Mouse (Mus musculus): ENCODE results near the gene Wdr86. TPM values are rescaled to one million over a fixed set of nuclear protein-coding genes. Genes with fewer than 3 reads are reported as not detected.
"Not testable (repeated sequence)": the region's sequence is repeated elsewhere in the genome, so short reads cannot be mapped to it uniquely, and the experiment has no call there.

Gene Wdr86
- polyA plus RNA-seq, 1 experiment from 2014 or later: not detected

- ChIA-PET CTCF (interaction anchor here (1.0 kb wide), 1 partner anchor 15 kb away, joined by 3 read pairs; no protein-coding TSS in a partner anchor), POLR2A (no interaction called here)
- TF ChIP-seq CTCF (IDR thresholded peaks at IDR 0.05): no peak
- ATAC-seq (no peak), DNase-seq (ENCODE audit: low read depth, low spot score) (no peak)
- no peaks in the 10 kb centered on the region for H3K27me3 ChIP-seq
- in situ Hi-C loops (cut with MboI; ENCODE audit: low pct_unique_long_range_greater_than_20kb): no loop called here
These were observed 12.5 kb downstream of the Wdr86 start for GRCm38 (mm10) chr5:24718076-24718475.

- no peaks in the 10 kb centered on the region for H3K27me3 ChIP-seq
- POLR2A ChIA-PET: interaction anchor here (0.6 kb wide), 1 partner anchor 66 kb away, joined by 3 read pairs; no protein-coding TSS in a partner anchor
These were observed 16.5 kb downstream of the Wdr86 start for GRCm38 (mm10) chr5:24713987-24714386.

GRCm38 (mm10) chr5:24713199-24713598, 17.3 kb downstream of the Wdr86 start:
- TF ChIP-seq CTCF (IDR thresholded peaks at IDR 0.05): no peak
- CTCF ChIA-PET: interaction anchor here (1.0 kb wide), 1 partner anchor 26 kb away, joined by 4 read pairs; no protein-coding TSS in a partner anchor
- DNase-seq (ENCODE audit: low read depth, low spot score): no peak

More at GRCm38 (mm10) chr5:24713987-24714386, 16.5 kb downstream of the Wdr86 start:
- no peak for ATAC-seq
- TF ChIP-seq CTCF (IDR thresholded peaks at IDR 0.05): no peak
- in situ Hi-C loops (cut with MboI; ENCODE audit: low pct_unique_long_range_greater_than_20kb): no loop called here
- CTCF ChIA-PET: interaction anchor here (1.0 to 1.7 kb wide), 4 partner anchors 26 to 40 kb away, joined by 3 to 4 read pairs (median 3); no protein-coding TSS in a partner anchor
- no peak for DNase-seq (ENCODE audit: low read depth, low spot score)

GRCm38 (mm10) chr5:24711615-24712014, 18.9 kb downstream of the Wdr86 start:
- no peaks in the 10 kb centered on the region for H3K27me3 ChIP-seq
- ChIA-PET POLR2A (interaction anchor here (0.6 kb wide), 1 partner anchor 275 kb away, joined by 3 read pairs; no protein-coding TSS in a partner anchor), CTCF (interaction anchor here (1.0 kb wide), 1 partner anchor 40 kb away, joined by 3 read pairs; no protein-coding TSS in a partner anchor)

More at GRCm38 (mm10) chr5:24713199-24713598, 17.3 kb downstream of the Wdr86 start:
- ATAC-seq: no peak
- in situ Hi-C loops (cut with MboI; ENCODE audit: low pct_unique_long_range_greater_than_20kb): no loop called here
- POLR2A ChIA-PET: no interaction called here
- no peaks in the 10 kb centered on the region for H3K27me3 ChIP-seq

GRCm38 (mm10) chr5:24709962-24710361, 20.6 kb downstream of the Wdr86 start:
- DNase-seq (ENCODE audit: low read depth, low spot score): no peak
- ChIA-PET CTCF (interaction anchor here (0.9 to 1.8 kb wide), 3 partner anchors 10 to 34 kb away, joined by 3 to 5 read pairs (median 4); no protein-coding TSS in a partner anchor), POLR2A (no interaction called here)
- TF ChIP-seq CTCF (IDR thresholded peaks at IDR 0.05): no peak
- ATAC-seq: no peak
- H3K27me3 ChIP-seq: no peaks in the 10 kb centered on the region
- in situ Hi-C loops (cut with MboI; ENCODE audit: low pct_unique_long_range_greater_than_20kb): no loop called here

More at GRCm38 (mm10) chr5:24711615-24712014, 18.9 kb downstream of the Wdr86 start:
- no peak for TF ChIP-seq CTCF (IDR thresholded peaks at IDR 0.05)
- ATAC-seq (no peak), DNase-seq (ENCODE audit: low read depth, low spot score) (no peak)
- in situ Hi-C loops (cut with MboI; ENCODE audit: low pct_unique_long_range_greater_than_20kb): no loop called here

GRCm38 (mm10) chr5:24704615-24705014, 25.9 kb downstream of the Wdr86 start:
- in situ Hi-C loops (cut with MboI; ENCODE audit: low pct_unique_long_range_greater_than_20kb): no loop called here
- ChIA-PET CTCF (no interaction called here), POLR2A (no interaction called here)
- ATAC-seq (peak; percentile 91), DNase-seq (ENCODE audit: low read depth, low spot score) (peak; percentile 59)
- no peaks in the 10 kb centered on the region for H3K27me3 ChIP-seq
- TF ChIP-seq CTCF (IDR thresholded peaks at IDR 0.05): no peak

GRCm38 (mm10) chr5:24701271-24701670, 29.3 kb downstream of the Wdr86 start:
- POLR2A ChIA-PET: no interaction called here
- DNase-seq (ENCODE audit: low read depth, low spot score) (no peak), ATAC-seq (no peak)
- no peaks in the 10 kb centered on the region for H3K27me3 ChIP-seq
- CTCF ChIA-PET: interaction anchor here (1.1 to 2.6 kb wide), 4 partner anchors 9 to 15 kb away, joined by 3 to 7 read pairs (median 5); no protein-coding TSS in a partner anchor
- no peak for TF ChIP-seq CTCF (IDR thresholded peaks at IDR 0.05)
- in situ Hi-C loops (cut with MboI; ENCODE audit: low pct_unique_long_range_greater_than_20kb): no loop called here

GRCm38 (mm10) chr5:24696704-24697103, 33.8 kb downstream of the Wdr86 start:
- no peak for TF ChIP-seq CTCF (IDR thresholded peaks at IDR 0.05)
- no peaks in the 10 kb centered on the region for H3K27me3 ChIP-seq
- POLR2A ChIA-PET: no interaction called here
- CTCF ChIA-PET: no interaction called here
- DNase-seq (ENCODE audit: low read depth, low spot score): no peak
- ATAC-seq: no peak
- in situ Hi-C loops (cut with MboI; ENCODE audit: low pct_unique_long_range_greater_than_20kb): no loop called here

- no peak for DNase-seq (ENCODE audit: low read depth, low spot score)
- ChIA-PET CTCF (interaction anchor here (0.8 to 1.6 kb wide), 3 partner anchors 93 to 322 kb away, joined by 3 to 5 read pairs (median 3); no protein-coding TSS in a partner anchor), POLR2A (interaction anchor here (0.6 kb wide), 1 partner anchor 98 kb away, joined by 4 read pairs; no protein-coding TSS in a partner anchor)
- no peak for ATAC-seq
- no peak for TF ChIP-seq CTCF (IDR thresholded peaks at IDR 0.05)
- H3K27me3 ChIP-seq: no peaks in the 10 kb centered on the region
- in situ Hi-C loops (cut with MboI; ENCODE audit: low pct_unique_long_range_greater_than_20kb): no loop called here
These were observed 42.8 kb downstream of the Wdr86 start for GRCm38 (mm10) chr5:24687696-24688095.

GRCm38 (mm10) chr5:24686671-24687420, 43.7 kb downstream of the Wdr86 start:
- DNase-seq (ENCODE audit: low read depth, low spot score); in situ Hi-C loops (cut with MboI; ENCODE audit: low pct_unique_long_range_greater_than_20kb); ATAC-seq; H3K27me3 ChIP-seq: not testable (repeated sequence)
- ChIA-PET CTCF (interaction anchor here (0.8 to 1.6 kb wide), 4 partner anchors 63 to 323 kb away, joined by 3 to 5 read pairs (median 3); no protein-coding TSS in a partner anchor), POLR2A (interaction anchor here (0.6 kb wide), 1 partner anchor 97 kb away, joined by 4 read pairs; no protein-coding TSS in a partner anchor)
